Mouse (Mus musculus): Measurements from ENCODE around the gene Spata31d1a.

- TF ChIP-seq ZC3H11A (IDR thresholded peaks at IDR 0.05; ENCODE audit: borderline replicate concordance, low read depth, low read length) (no peak), ZNF384 (IDR thresholded peaks at IDR 0.05; ENCODE audit: low read depth, low read length) (no peak)
These were observed 41.5 kb downstream of the Spata31d1a start for GRCm38 (mm10) chr13:59668501-59669093.

All from ES-E14 (cell line).